Mouse (Mus musculus) heart, postnatal 10 days (tissue): ENCODE data around the gene Pigw. TPM values are rescaled to one million over a fixed set of nuclear protein-coding genes. Genes with fewer than 3 reads are reported as not detected.

Source experiments
- DNase-seq, 2 experiments: peaks; one replicate each; pipeline ENCODE4 v3.0.0; 2021
- intact Hi-C: fragments of 180-260 bp; cut with DNase I; formaldehyde crosslinking; loops from one replicate; pipeline ENCODE4 v1.15.1; 2025
- microRNA-seq, 2 experiments: library from miRNA; unstranded; fragments of <30 nt; microRNA quantifications; one replicate each; pipeline ENCODE4 v1.2.0; 2022
- total RNA-seq, 2 experiments: library from RNA; stranded (reverse); gene quantifications; 2 replicates each; pipeline ENCODE4 v1.2.3; 2021

Gene Pigw
- total RNA-seq, 2 experiments from 2014 or later = 5.5 to 6.7 TPM

DNA sequence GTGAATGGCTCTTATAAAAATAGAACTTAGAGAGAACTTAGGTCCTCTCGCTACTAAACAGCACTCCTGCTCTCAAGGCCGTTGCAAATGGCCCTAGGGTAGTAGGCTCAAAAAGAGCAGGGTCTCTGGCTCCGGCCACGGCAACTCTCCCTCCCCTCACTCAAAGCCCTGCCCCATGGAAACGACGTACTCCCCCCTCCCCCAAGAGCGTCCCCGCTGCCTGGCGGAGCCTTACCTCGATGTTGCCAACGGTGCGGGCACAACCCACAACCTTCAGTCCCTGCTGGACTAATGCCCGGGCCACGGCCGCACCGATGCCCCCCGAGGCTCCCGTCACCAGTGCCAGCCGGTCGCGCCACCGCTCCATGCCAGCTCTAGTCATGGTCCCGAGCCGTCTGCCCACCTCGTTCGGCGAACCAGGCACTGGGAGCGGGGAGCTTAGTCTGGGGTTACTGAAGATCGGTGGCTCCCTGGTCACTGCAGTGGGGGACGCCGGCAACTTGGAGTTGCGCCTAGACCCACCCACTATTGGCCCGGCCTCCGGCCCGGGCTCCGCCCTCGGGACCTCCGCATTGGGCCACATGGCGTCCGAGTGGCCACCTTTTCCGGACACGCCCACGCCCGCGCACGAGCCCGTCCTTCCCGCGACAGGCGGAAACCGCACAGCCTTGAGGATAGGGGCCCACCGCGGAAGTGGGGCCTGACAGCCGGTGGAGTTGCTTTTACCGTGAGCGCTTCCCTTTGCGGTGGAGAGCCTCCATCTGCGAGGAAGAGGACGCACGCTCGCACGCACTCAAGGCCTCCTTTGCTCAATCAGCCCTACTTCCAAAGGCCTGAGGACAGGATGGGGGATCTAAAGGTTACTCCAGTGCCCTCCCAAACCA, 51.3 kb downstream of the Pigw start, which contains the start of gene Dhrs11:
TSS of gene Dhrs11 (minus strand) at position 479 of the 884 bp plus-strand sequence.
- intact Hi-C loops = no loop called here
- peak; percentile 98 for DNase-seq

DNA sequence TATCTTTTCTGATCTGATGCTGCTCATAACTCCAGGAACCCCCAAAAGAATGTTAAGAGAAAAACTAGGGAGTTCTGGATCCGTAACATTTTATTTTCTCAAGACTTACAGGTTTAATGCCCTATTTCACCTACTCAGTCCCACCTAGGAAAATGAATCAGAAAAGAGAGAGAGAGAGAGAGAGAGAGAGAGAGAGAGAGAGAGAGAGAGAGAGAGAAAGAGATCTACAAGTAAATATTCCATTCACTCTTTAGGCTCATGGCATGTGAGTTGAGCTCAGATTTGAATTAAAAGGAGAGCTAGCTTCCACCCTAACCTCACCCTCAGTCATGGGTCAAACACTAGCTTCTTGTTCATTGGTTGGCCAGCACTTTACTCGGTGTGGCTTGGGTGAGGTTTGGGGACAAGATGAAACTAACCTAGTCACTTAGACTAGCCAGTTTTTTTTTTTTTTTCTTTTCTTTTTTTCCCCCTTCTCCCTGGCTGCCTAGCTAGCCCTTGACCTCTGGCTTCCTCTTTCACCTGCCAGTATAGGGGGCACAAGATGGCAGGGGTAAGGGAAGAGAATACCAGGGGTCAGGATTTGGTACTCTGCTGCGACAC, 52.1 kb downstream of the Pigw start:
- intact Hi-C loops = no loop called here
- DNase-seq = peak; percentile 39 to 45

DNA sequence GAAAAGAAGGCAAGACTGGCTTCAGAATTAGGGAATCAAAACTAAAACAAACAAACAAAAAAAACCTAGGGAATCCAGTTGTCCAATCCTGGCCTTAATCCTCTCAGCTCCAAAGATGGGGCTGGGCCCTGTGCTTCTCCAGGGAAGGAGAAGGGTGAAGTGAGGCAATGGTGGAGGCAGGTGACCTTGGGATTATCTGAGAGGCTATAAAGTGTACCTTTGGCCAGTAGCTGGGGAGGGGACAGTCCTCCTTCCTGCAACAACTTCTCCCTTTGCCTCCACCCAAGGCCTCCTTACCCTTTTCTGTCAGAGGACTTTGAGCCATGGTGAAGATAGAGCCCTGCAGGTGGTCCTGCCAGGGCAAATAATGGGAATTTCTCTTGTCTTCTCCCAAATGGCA, 52.6 kb downstream of the Pigw start:
- intact Hi-C loops = no loop called here
- DNase-seq = peak; percentile 26 to 48

Small RNA genes lying within 50 kb of the gene (microRNA-seq; reads per million reads assigned to microRNA genes)
- gene Gm23564 = 0 reads per million in 2 experiments

Other genes starting within 250 kb of the Pigw start
- gene Mrm1, start 60.8 kb downstream of the Pigw start, total RNA-seq = 10 to 100 TPM; 16.1 to 22.0 TPM
- 10 to 100 TPM; 89.9 to 97.0 TPM for gene Dhrs11, start 51.3 kb downstream of the Pigw start, total RNA-seq
- 10 to 100 TPM; 54.5 to 62.1 TPM for gene Ggnbp2, start 9.5 kb downstream of the Pigw start, total RNA-seq
- gene Myo19, start 137 bp downstream of the Pigw start, total RNA-seq = 10 to 100 TPM; 10.5 to 10.9 TPM
- 1 to 10 TPM; 9.5 TPM for gene Znhit3, start 36.1 kb upstream of the Pigw start, total RNA-seq
- gene Car4, start 77.5 kb upstream of the Pigw start, total RNA-seq = 10 to 100 TPM; 46.9 to 55.9 TPM